Mouse (Mus musculus): Measurements from ENCODE around the gene 9430097D07Rik. TPM values are rescaled to one million over a fixed set of nuclear protein-coding genes. Genes with fewer than 3 reads are reported as not detected.

Gene 9430097D07Rik
- polyA plus RNA-seq, 1 experiment from 2014 or later, result not detected

DNA sequence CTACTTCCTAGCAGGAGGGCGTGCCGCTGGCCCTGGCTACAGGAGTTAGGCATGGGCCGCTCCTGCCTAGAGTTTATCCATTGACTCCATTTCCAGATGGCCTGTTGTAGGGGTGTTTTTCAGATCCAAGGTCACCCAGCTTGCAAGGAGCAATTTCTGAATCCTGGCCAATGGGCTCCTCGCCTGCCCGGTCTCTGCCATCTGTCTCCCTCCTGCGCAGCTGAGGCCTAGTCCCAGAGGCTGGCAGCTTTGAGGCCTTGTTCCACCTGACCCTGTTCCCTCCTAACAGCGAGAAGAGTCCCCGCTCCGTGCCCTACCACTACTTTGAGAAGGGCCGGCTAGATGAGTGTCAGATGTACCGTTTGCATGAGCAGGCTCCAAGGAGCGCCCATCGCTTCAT lies 21.2 kb upstream of the 9430097D07Rik start:
- Histone ChIP-seq H3K27ac (no peak overlapping the region), H3K4me2 (no peak overlapping the region), H3K9ac (replicated peaks) (no peak overlapping the region), H3K4me1 (replicated peaks) (peaks cover 11% of the 10 kb centered on the region), H3K9me3 (no peaks in the 10 kb centered on the region), H3K36me3 (peaks cover 47% of the 10 kb centered on the region), H3K27me3 (no peaks in the 10 kb centered on the region), H3K4me3 (replicated peaks) (no peak overlapping the region)
- 92% methylated on average over 13 of the region's 13 CpGs for WGBS
- ATAC-seq (ENCODE audit: insufficient number of reproducible peaks, insufficient read depth, low FRiP score, low TSS enrichment, low read depth), result no peak

GRCm38 (mm10) chr2:32591249-32591648 lies 15.8 kb upstream of the 9430097D07Rik start:
- 62% methylated on average over 6 of the region's 6 CpGs for WGBS
- no peak overlapping the region for H3K4me2 ChIP-seq
- no peaks in the 10 kb centered on the region for H3K27me3 ChIP-seq
- H3K4me3 ChIP-seq (replicated peaks), result no peak overlapping the region
- H3K27ac ChIP-seq, result no peak overlapping the region
- H3K36me3 ChIP-seq, result peaks cover 39% of the 10 kb centered on the region
- peaks cover 21% of the 10 kb centered on the region for H3K4me1 ChIP-seq (replicated peaks)
- no peak overlapping the region for H3K9ac ChIP-seq (replicated peaks)
- no peak for ATAC-seq (ENCODE audit: insufficient number of reproducible peaks, insufficient read depth, low FRiP score, low TSS enrichment, low read depth)
- H3K9me3 ChIP-seq, result no peaks in the 10 kb centered on the region

GRCm38 (mm10) chr2:32590224-32590623 lies 14.7 kb upstream of the 9430097D07Rik start:
- Histone ChIP-seq H3K27ac (no peak overlapping the region), H3K4me2 (no peak overlapping the region), H3K4me1 (replicated peaks) (peaks cover 21% of the 10 kb centered on the region), H3K9ac (replicated peaks) (no peak overlapping the region), H3K9me3 (no peaks in the 10 kb centered on the region), H3K27me3 (no peaks in the 10 kb centered on the region), H3K36me3 (peaks cover 30% of the 10 kb centered on the region), H3K4me3 (replicated peaks) (no peak overlapping the region)
- WGBS, result 81% methylated on average over 10 of the region's 10 CpGs
- no peak for ATAC-seq (ENCODE audit: insufficient number of reproducible peaks, insufficient read depth, low FRiP score, low TSS enrichment, low read depth)

GRCm38 (mm10) chr2:32589213-32589795 lies 13.8 kb upstream of the 9430097D07Rik start:
- no peaks in the 10 kb centered on the region for H3K9me3 ChIP-seq
- no peak overlapping the region for H3K27ac ChIP-seq
- H3K27me3 ChIP-seq, result no peaks in the 10 kb centered on the region
- H3K4me1 ChIP-seq (replicated peaks), result peaks cover 17% of the 10 kb centered on the region
- WGBS, result 78% methylated on average over 11 of the region's 11 CpGs
- no peak overlapping the region for H3K4me2 ChIP-seq
- peaks cover 21% of the 10 kb centered on the region for H3K36me3 ChIP-seq
- no peak overlapping the region for H3K4me3 ChIP-seq (replicated peaks)
- ATAC-seq (ENCODE audit: insufficient number of reproducible peaks, insufficient read depth, low FRiP score, low TSS enrichment, low read depth), result no peak
- H3K9ac ChIP-seq (replicated peaks), result no peak overlapping the region

GRCm38 (mm10) chr2:32587731-32588321 lies 12.3 kb upstream of the 9430097D07Rik start:
- WGBS, result 22% methylated on average over 9 of the region's 9 CpGs
- Histone ChIP-seq H3K36me3 (peaks cover 15% of the 10 kb centered on the region), H3K4me2 (peak overlapping the region; percentile 56), H3K27ac (peak overlapping the region; percentile 46; the same call in 1 of the 2 replicates), H3K27me3 (peaks cover 6% of the 10 kb centered on the region), H3K9me3 (no peaks in the 10 kb centered on the region), H3K4me1 (replicated peaks) (peaks cover 22% of the 10 kb centered on the region), H3K4me3 (replicated peaks) (peak overlapping the region; percentile 61), H3K9ac (replicated peaks) (peak overlapping the region; percentile 71; the same call in 1 of the 2 replicates)
- no peak for ATAC-seq (ENCODE audit: insufficient number of reproducible peaks, insufficient read depth, low FRiP score, low TSS enrichment, low read depth)

DNA sequence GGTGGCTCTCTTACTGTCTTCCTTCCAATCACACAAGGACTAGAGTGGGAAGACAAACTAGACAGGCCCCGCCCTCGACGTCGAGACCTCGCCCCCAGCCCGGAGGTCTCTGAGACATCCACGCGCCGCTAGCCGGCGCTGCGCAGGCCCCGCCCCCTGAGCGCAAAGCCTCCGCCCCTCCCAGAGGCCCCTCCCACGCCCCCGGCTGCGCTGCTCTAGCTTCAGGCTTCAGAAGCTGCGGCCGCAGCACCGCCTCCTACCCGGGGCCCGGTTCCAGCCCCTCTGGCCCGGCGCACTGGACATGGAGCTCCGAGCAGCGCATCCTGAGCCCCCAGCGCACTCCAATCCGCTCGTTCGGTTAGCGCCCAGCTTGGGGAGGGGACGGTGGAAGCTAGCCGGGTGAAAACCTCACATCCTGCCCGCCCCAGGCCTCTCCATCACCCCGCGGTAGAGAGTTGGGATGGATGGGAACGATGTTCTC lies 11.4 kb upstream of the 9430097D07Rik start, which contains the start of gene St6galnac4:
St6galnac4 (plus strand) TSS at position 225 of the 481 bp plus-strand sequence.
- peak; percentile 65 for ATAC-seq (ENCODE audit: insufficient number of reproducible peaks, insufficient read depth, low FRiP score, low TSS enrichment, low read depth)

DNA sequence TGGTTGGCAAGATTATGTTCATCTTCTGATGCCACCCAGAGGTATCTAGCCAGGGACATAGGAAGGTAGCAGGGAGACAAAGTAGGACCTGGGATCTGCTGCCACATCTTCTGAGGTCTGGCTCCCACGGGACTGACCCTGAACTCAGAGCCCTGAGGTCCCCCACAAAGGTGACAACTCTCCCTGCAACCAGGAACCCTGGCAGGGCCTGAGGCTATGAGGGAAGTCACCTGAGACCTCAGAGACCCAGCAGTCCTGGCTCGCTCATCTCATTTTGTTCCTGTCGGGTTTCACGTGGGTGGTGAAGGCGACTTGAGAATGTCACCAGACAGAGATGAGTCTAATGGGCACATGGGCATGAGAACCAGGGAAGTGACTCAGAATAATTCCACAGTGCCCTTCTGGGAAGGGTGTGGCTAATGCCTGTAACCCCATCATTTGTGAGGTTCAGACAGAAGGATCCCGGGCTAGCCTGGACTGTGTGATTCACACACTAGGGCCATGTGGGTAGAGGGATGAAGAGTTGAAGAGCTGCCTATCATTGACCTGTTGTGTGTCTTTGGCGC lies 9.7 kb upstream of the 9430097D07Rik start:
- H3K4me1 ChIP-seq (replicated peaks), result peaks cover 21% of the 10 kb centered on the region
- no peak overlapping the region for H3K27ac ChIP-seq
- 84% methylated on average over 7 of the region's 7 CpGs for WGBS

More for the DNA sequence above, 11.4 kb upstream of the 9430097D07Rik start, which contains the start of gene St6galnac4:
- H3K4me3 ChIP-seq (replicated peaks), result peak within 1 kb of the TSS; percentile 61
- no peaks in the 10 kb centered on the region for H3K9me3 ChIP-seq
- H3K27me3 ChIP-seq, result peaks cover 12% of the 10 kb centered on the region
- H3K27ac ChIP-seq, result peak within 1 kb of the TSS; percentile 66
- H3K9ac ChIP-seq (replicated peaks), result peak within 1 kb of the TSS; percentile 71
- under 1% methylated on average over 38 of the region's 38 CpGs for WGBS
- H3K4me1 ChIP-seq (replicated peaks), result peaks cover 24% of the 10 kb centered on the region
- peaks cover 11% of the 10 kb centered on the region for H3K36me3 ChIP-seq
- H3K4me2 ChIP-seq, result peak within 1 kb of the TSS; percentile 56

GRCm38 (mm10) chr2:32582830-32583799 lies 7.6 kb upstream of the 9430097D07Rik start:
- Histone ChIP-seq H3K9ac (replicated peaks) (peak overlapping the region; percentile 54), H3K27me3 (peaks cover 34% of the 10 kb centered on the region), H3K9me3 (no peaks in the 10 kb centered on the region), H3K36me3 (no peaks in the 10 kb centered on the region), H3K4me3 (replicated peaks) (peak overlapping the region; percentile 27), H3K4me2 (peak overlapping the region; percentile 62), H3K27ac (no peak overlapping the region), H3K4me1 (replicated peaks) (peaks cover 19% of the 10 kb centered on the region)
- peak; percentile 45 for ATAC-seq (ENCODE audit: insufficient number of reproducible peaks, insufficient read depth, low FRiP score, low TSS enrichment, low read depth)
- WGBS, result 13% methylated on average over 37 of the region's 37 CpGs

More for the DNA sequence above, 9.7 kb upstream of the 9430097D07Rik start:
- Histone ChIP-seq H3K9me3 (no peaks in the 10 kb centered on the region), H3K27me3 (peaks cover 13% of the 10 kb centered on the region), H3K4me2 (no peak overlapping the region), H3K36me3 (peaks cover 6% of the 10 kb centered on the region), H3K4me3 (replicated peaks) (no peak overlapping the region), H3K9ac (replicated peaks) (no peak overlapping the region)
- ATAC-seq (ENCODE audit: insufficient number of reproducible peaks, insufficient read depth, low FRiP score, low TSS enrichment, low read depth), result no peak

- ATAC-seq (ENCODE audit: insufficient number of reproducible peaks, insufficient read depth, low FRiP score, low TSS enrichment, low read depth), result no peak
- no peaks in the 10 kb centered on the region for H3K36me3 ChIP-seq
- WGBS, result 38% methylated on average over 19 of the region's 19 CpGs
- H3K4me3 ChIP-seq (replicated peaks), result 0 out of 2 replicates have a peak overlapping the region, but pooled peaks have one; percentile 15
- peaks cover 49% of the 10 kb centered on the region for H3K27me3 ChIP-seq
- no peaks in the 10 kb centered on the region for H3K9me3 ChIP-seq
- no peak overlapping the region for H3K27ac ChIP-seq
- 0 out of 2 replicates have a peak, but pooled peaks cover 10% of the 10 kb centered on the region for H3K4me1 ChIP-seq (replicated peaks)
- H3K9ac ChIP-seq (replicated peaks), result no peak overlapping the region
- peak overlapping the region; percentile 36 for H3K4me2 ChIP-seq
These were observed 6.1 kb upstream of the 9430097D07Rik start for GRCm38 (mm10) chr2:32581450-32582095.
